Mouse (Mus musculus): ENCODE measurements around the gene Btbd9. TPM values are rescaled to one million over a fixed set of nuclear protein-coding genes. Genes with fewer than 3 reads are reported as not detected.

The Btbd9 gene
- total and polyA plus RNA-seq, 3 experiments, result 24.7 to 33.8 TPM; not detected in 1

GRCm38 (mm10) chr17:30621450-30621849 is 45.2 kb upstream of the Btbd9 start:
- H3K4me3 ChIP-seq (ENCODE audit: control insufficient read depth in 1 of 2, insufficient read depth in 1 of 2, low read depth in 2 of 2, low read length in 2 of 2), result no peak overlapping the region

DNA sequence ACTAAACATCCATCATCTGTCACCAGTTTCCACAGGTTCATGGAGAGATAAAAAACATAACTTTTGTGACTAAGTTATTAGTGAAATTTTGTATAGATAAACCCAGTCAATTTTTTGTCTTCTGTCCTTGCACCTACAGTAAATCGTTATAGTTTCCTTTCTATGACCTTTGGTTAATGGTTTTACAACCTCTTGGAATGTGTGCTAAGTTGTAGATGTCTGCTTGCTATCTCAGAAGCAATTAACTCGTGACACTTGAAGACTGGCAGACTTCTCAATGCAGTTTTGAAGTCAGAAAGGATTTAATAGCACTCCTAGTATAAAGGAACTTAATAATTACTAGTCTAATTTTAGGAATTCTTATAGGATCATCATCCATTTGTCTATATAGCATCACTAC is 44.3 kb upstream of the Btbd9 start:
- Histone ChIP-seq H3K27me3 (ENCODE audit: control insufficient read depth in 1 of 2, insufficient read depth in 2 of 2, low read length in 2 of 2) (no peaks in the 10 kb centered on the region), H3K4me1 (ENCODE audit: control insufficient read depth in 1 of 2, insufficient read depth in 2 of 2, low read length in 2 of 2) (peaks cover 15 to 23% of the 10 kb centered on the region in 2 experiments), H3K27ac (ENCODE audit: control insufficient read depth, low read depth, low read length) (no peak overlapping the region), H3K4me3 (ENCODE audit: control insufficient read depth in 1 of 2, insufficient read depth in 1 of 2, low read depth in 2 of 2, low read length in 2 of 2) (no peak overlapping the region), H3K9ac (ENCODE audit: control insufficient read depth, low read depth, low read length, poor library complexity, severe bottlenecking) (no peak overlapping the region), H3K9me3 (replicated peaks; ENCODE audit: insufficient read depth, low read length) (no peaks in the 10 kb centered on the region), H3K36me3 (ENCODE audit: control insufficient read depth in 1 of 2, insufficient read depth in 2 of 2, low read length in 2 of 2) (peaks cover 0 to 19% of the 10 kb centered on the region in 2 experiments; a peak in 2 of 4 replicates), H3K79me2 (ENCODE audit: control insufficient read depth, insufficient read depth, low read length, poor library complexity) (no peaks in the 10 kb centered on the region)
- no peak for DNase-seq (ENCODE audit: low read depth, low spot score)
- TF ChIP-seq POLR2A (IDR thresholded peaks at IDR 0.05; ENCODE audit: control insufficient read depth in 1 of 2, insufficient read depth in 1 of 2, low read depth in 1 of 2, low read length in 2 of 2, poor library complexity in 1 of 2), result no peak
- TF ChIP-seq HCFC1 (IDR thresholded peaks at IDR 0.05; ENCODE audit: low read depth, low read length), result peak; percentile 65

More at GRCm38 (mm10) chr17:30621450-30621849, 45.2 kb upstream of the Btbd9 start:
- Histone ChIP-seq H3K36me3 (ENCODE audit: control insufficient read depth in 1 of 2, insufficient read depth in 2 of 2, low read length in 2 of 2) (peaks cover 0 to 19% of the 10 kb centered on the region in 2 experiments; a peak in 2 of 4 replicates), H3K4me1 (ENCODE audit: control insufficient read depth in 1 of 2, insufficient read depth in 2 of 2, low read length in 2 of 2) (peaks cover 9 to 17% of the 10 kb centered on the region in 2 experiments), H3K9ac (ENCODE audit: control insufficient read depth, low read depth, low read length, poor library complexity, severe bottlenecking) (no peak overlapping the region), H3K9me3 (replicated peaks; ENCODE audit: insufficient read depth, low read length) (no peaks in the 10 kb centered on the region), H3K27me3 (ENCODE audit: control insufficient read depth in 1 of 2, insufficient read depth in 2 of 2, low read length in 2 of 2) (no peaks in the 10 kb centered on the region), H3K79me2 (ENCODE audit: control insufficient read depth, insufficient read depth, low read length, poor library complexity) (no peaks in the 10 kb centered on the region), H3K27ac (ENCODE audit: control insufficient read depth, low read depth, low read length) (no peak overlapping the region)
- TF ChIP-seq SIN3A (IDR thresholded peaks at IDR 0.05; ENCODE audit: low read length), result no peak
- TF ChIP-seq CTCF (IDR thresholded peaks at IDR 0.05 in 2 of 3, conservative IDR thresholded peaks at IDR 0.05 in 1 of 3; ENCODE audit: control insufficient read depth in 1 of 3, insufficient read depth in 1 of 3, low read depth in 2 of 3, low read length in 3 of 3, poor library complexity in 1 of 3, severe bottlenecking in 1 of 3), result peak in 2 of 3 experiments; percentile 17 to 43; a peak in 4 of 6 replicates
- no peak for DNase-seq (ENCODE audit: low read depth, low spot score)

DNA sequence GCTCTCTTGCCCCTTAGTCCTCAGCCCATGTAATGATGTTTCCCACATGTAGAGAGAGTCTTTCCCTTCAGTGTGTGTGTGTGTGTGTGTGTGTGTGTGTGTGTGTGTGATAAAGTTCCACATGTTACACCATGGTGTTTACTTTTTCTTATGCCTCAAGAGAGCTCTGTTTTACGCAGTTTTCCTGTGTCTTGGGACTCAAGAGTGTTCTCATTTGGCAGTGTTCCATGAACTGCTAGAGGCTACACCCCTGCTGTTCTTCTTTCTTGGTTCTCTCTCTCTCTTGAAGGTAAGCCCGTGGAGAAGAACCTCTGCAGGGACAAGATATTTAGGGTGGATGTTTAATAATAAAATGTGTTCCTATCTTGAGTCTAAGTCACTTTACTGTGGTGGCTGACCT is 42.9 kb upstream of the Btbd9 start:
- peaks cover 0 to 27% of the 10 kb centered on the region in 2 experiments; a peak in 2 of 4 replicates for H3K36me3 ChIP-seq (ENCODE audit: control insufficient read depth in 1 of 2, insufficient read depth in 2 of 2, low read length in 2 of 2)
- H3K9ac ChIP-seq (ENCODE audit: control insufficient read depth, low read depth, low read length, poor library complexity, severe bottlenecking), result peak overlapping the region; percentile 16; the same call in 1 of the 2 replicates
- H3K27me3 ChIP-seq (ENCODE audit: control insufficient read depth in 1 of 2, insufficient read depth in 2 of 2, low read length in 2 of 2), result no peaks in the 10 kb centered on the region
- H3K9me3 ChIP-seq (replicated peaks; ENCODE audit: insufficient read depth, low read length), result no peaks in the 10 kb centered on the region
- no peaks in the 10 kb centered on the region for H3K79me2 ChIP-seq (ENCODE audit: control insufficient read depth, insufficient read depth, low read length, poor library complexity)
- H3K4me3 ChIP-seq (ENCODE audit: control insufficient read depth in 1 of 2, insufficient read depth in 1 of 2, low read depth in 2 of 2, low read length in 2 of 2), result no peak overlapping the region
- H3K4me1 ChIP-seq (ENCODE audit: control insufficient read depth in 1 of 2, insufficient read depth in 2 of 2, low read length in 2 of 2), result peaks cover 19 to 26% of the 10 kb centered on the region in 2 experiments
- peak; percentile 93 for DNase-seq (ENCODE audit: low read depth, low spot score)
- H3K27ac ChIP-seq (ENCODE audit: control insufficient read depth, low read depth, low read length), result peak overlapping the region; percentile 58
- TF ChIP-seq RAD21 (IDR thresholded peaks at IDR 0.05; ENCODE audit: low read depth, low read length) (no peak), USF2 (IDR thresholded peaks at IDR 0.05; ENCODE audit: borderline replicate concordance in 1 of 2, insufficient read depth in 1 of 2, low read depth in 1 of 2, low read length in 2 of 2) (no peak), SIN3A (IDR thresholded peaks at IDR 0.05; ENCODE audit: low read length) (peak; percentile 70), ETS1 (IDR thresholded peaks at IDR 0.05; ENCODE audit: low read depth, low read length) (no peak), HCFC1 (IDR thresholded peaks at IDR 0.05; ENCODE audit: low read depth, low read length) (0 out of 2 replicates have a peak, but pooled peaks have one; percentile 34), CHD1 (IDR thresholded peaks at IDR 0.05; ENCODE audit: low read depth, low read length) (no peak), ELF1 (IDR thresholded peaks at IDR 0.05; ENCODE audit: low read depth, low read length) (no peak), GABPA (IDR thresholded peaks at IDR 0.05; ENCODE audit: low read depth, low read length) (no peak), POLR2A (IDR thresholded peaks at IDR 0.05; ENCODE audit: control insufficient read depth in 1 of 2, insufficient read depth in 1 of 2, low read depth in 1 of 2, low read length in 2 of 2, poor library complexity in 1 of 2) (no peak), ZMIZ1 (IDR thresholded peaks at IDR 0.05; ENCODE audit: low read depth, low read length) (no peak), KAT2A (conservative IDR thresholded peaks at IDR 0.05; ENCODE audit: low read depth, low read length) (no peak), MEF2A (IDR thresholded peaks at IDR 0.05; ENCODE audit: extremely low read depth, insufficient replicate concordance, low read depth, low read length, poor library complexity, severe bottlenecking) (no peak), TCF12 (IDR thresholded peaks at IDR 0.05; ENCODE audit: low read depth, low read length) (peak; percentile 64), TAL1 (IDR thresholded peaks at IDR 0.05; ENCODE audit: low read length) (peak; percentile 49), USF1 (IDR thresholded peaks at IDR 0.05; ENCODE audit: low read depth, low read length) (no peak), E2F4 (IDR thresholded peaks at IDR 0.05; ENCODE audit: borderline replicate concordance, low read depth, low read length) (no peak), MXI1 (IDR thresholded peaks at IDR 0.05; ENCODE audit: low read depth, low read length) (0 out of 2 replicates have a peak, but pooled peaks have one; percentile 57), SMC3 (IDR thresholded peaks at IDR 0.05; ENCODE audit: low read depth, low read length) (peak; percentile 13; the same call in 1 of the 2 replicates), CHD2 (IDR thresholded peaks at IDR 0.05; ENCODE audit: low read length) (0 out of 2 replicates have a peak, but pooled peaks have one; percentile 21), POLR2AphosphoS5 (IDR thresholded peaks at IDR 0.05; ENCODE audit: borderline replicate concordance, low read depth, low read length) (no peak), ZC3H11A (IDR thresholded peaks at IDR 0.05; ENCODE audit: low read depth, low read length) (no peak), NELFE (IDR thresholded peaks at IDR 0.05; ENCODE audit: low read depth, low read length) (no peak), ZKSCAN1 (IDR thresholded peaks at IDR 0.05; ENCODE audit: low read depth, low read length) (no peak)

Measured in MEL (cell line).